Mouse (Mus musculus) hindbrain, embryonic 10.5 days (tissue): ENCODE measurements around the gene Tmem238l. TPM values are rescaled to one million over a fixed set of nuclear protein-coding genes. Genes with fewer than 3 reads are reported as not detected.

Source experiments
- DNase-seq: peaks from one replicate; pipeline ENCODE4 v3.0.0-alpha.2; 2017; ENCODE audit warnings: low spot score
- H3K27ac ChIP-seq: fragments of 300-500 bp; sonication (generic); 2 replicates; pipeline ENCODE4 v1.5.1; 2016; ENCODE audit warnings: mild to moderate bottlenecking, moderate library complexity
- H3K27me3 ChIP-seq: fragments of 300-500 bp; sonication (generic); 2 replicates; pipeline ENCODE4 v1.6.1; 2016; ENCODE audit warnings: mild to moderate bottlenecking; ENCODE audit not compliant: poor library complexity, insufficient read depth, severe bottlenecking
- H3K36me3 ChIP-seq: fragments of 300-500 bp; sonication (generic); 2 replicates; pipeline ENCODE4 v1.6.1; 2016; ENCODE audit warnings: mild to moderate bottlenecking, moderate library complexity
- H3K4me1 ChIP-seq: fragments of 300-500 bp; sonication (generic); replicated peaks from 2 replicates; pipeline ENCODE4 v1.6.1; 2016; ENCODE audit warnings: mild to moderate bottlenecking
- H3K4me3 ChIP-seq: fragments of 300-500 bp; sonication (generic); 2 replicates; pipeline ENCODE4 v1.5.1; 2016; ENCODE audit warnings: mild to moderate bottlenecking, moderate library complexity
- H3K9me3 ChIP-seq: fragments of 300-500 bp; sonication (generic); 2 replicates; pipeline ENCODE4 v1.6.1; 2016; ENCODE audit warnings: mild to moderate bottlenecking, moderate library complexity
- WGBS: fragments of 180-500 bp; shearing (Covaris S2); methylation state at CpG from one replicate; pipeline ENCODE4 v1.1.7; 2016; 5-methylcytosine and 5-hydroxymethylcytosine counted together
- polyA plus RNA-seq: library from polyadenylated mRNA; unstranded; fragments of >200 nt; fragmentation: Nextera tagmentation; extraction: Ambion mirVana; gene quantifications from 2 replicates; pipeline ENCODE4 v1.2.1, GENCODE M21; 2016

The Tmem238l gene
- polyA plus RNA-seq, result not detected in 2 replicates

- Histone ChIP-seq H3K36me3 (no peaks in the 10 kb centered on the region), H3K27me3 (no peaks in the 10 kb centered on the region), H3K9me3 (no peaks in the 10 kb centered on the region), H3K4me1 (no peaks in the 10 kb centered on the region), H3K4me3 (no peak within 1 kb of the TSS), H3K27ac (no peak within 1 kb of the TSS)
- WGBS, result 86% methylated on average over 9 of the region's 9 CpGs
- DNase-seq, result no peak
Observed at GRCm38 (mm10) chr11:66956303-66956702, at the start of gene Tmem238l. Tmem238l (plus strand) TSS chr11:66956638.

DNA sequence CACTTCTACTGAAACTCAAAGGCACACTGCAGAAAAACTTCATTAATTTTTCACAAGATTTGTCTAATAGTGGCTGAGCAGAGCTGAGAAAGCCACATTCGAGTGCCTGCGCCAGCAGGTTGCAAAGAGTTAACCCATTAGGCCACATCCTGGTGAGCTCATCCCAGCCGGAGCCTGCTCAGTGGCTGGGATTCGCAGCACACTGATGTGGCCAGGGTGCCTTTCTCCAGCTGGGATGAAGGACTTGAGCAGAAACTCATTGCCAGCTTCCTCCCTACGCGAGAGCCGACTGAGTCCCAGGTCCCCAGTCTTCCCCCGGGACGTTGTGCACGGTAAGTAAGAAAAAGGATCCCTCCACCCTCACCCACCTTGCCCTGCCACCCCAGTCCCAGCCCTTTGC lies 44.6 kb upstream of the Tmem238l start, which contains the start of gene Pirt:
Gene Pirt, plus strand, starts transcription at position 171 of the 400 bp plus-strand sequence.
- Histone ChIP-seq H3K27me3 (peaks cover 14% of the 10 kb centered on the region; the same call in 1 of the 2 replicates), H3K4me3 (no peak within 1 kb of the TSS), H3K27ac (0 out of 2 replicates have a peak within 1 kb of the TSS, but pooled peaks have one; percentile 17), H3K9me3 (no peaks in the 10 kb centered on the region), H3K4me1 (peaks cover 4% of the 10 kb centered on the region; the same call in 1 of the 2 replicates), H3K36me3 (no peaks in the 10 kb centered on the region)
- no peak for DNase-seq
- WGBS, result 50% methylated on average over 10 of the region's 10 CpGs

GRCm38 (mm10) chr11:66912531-66913458 lies 43.6 kb upstream of the Tmem238l start:
- WGBS, result 59% methylated on average over 17 of the region's 17 CpGs
- Histone ChIP-seq H3K9me3 (no peaks in the 10 kb centered on the region), H3K27ac (0 out of 2 replicates have a peak overlapping the region, but pooled peaks have one; percentile 1), H3K4me1 (peaks cover 4% of the 10 kb centered on the region; the same call in 1 of the 2 replicates), H3K36me3 (no peaks in the 10 kb centered on the region), H3K27me3 (peaks cover 14% of the 10 kb centered on the region; the same call in 1 of the 2 replicates), H3K4me3 (no peak overlapping the region)
- no peak for DNase-seq

- Histone ChIP-seq H3K27me3 (peaks cover 14% of the 10 kb centered on the region; the same call in 1 of the 2 replicates), H3K4me3 (no peak overlapping the region), H3K4me1 (peaks cover 4% of the 10 kb centered on the region; the same call in 1 of the 2 replicates), H3K36me3 (no peaks in the 10 kb centered on the region), H3K27ac (no peak overlapping the region), H3K9me3 (no peaks in the 10 kb centered on the region)
- 35% methylated on average over 3 of the region's 3 CpGs for WGBS
- DNase-seq, result peak; percentile 45
Observed at GRCm38 (mm10) chr11:66914249-66914648, 42.2 kb upstream of the Tmem238l start.

DNA sequence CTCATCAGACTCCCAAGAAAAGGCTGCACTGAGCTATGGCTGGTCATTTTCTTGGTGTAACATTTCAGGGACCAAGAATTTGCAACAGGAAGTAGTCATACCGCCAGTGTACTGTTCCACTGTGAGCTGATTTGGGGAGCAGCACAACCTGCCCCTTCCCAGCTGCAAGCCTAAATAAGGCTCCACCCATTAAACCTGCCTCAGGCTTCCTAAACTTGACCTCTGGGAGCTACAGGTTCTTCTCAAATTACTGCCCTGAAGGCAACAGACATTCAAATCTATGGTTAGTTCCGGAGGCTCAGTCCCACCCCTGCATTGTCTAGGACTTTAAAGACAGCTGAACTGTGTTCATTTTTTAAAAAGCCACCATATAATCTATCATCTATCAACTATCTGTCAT lies 36.4 kb upstream of the Tmem238l start:
- peaks cover 11% of the 10 kb centered on the region; the same call in 1 of the 2 replicates for H3K4me1 ChIP-seq
- H3K27me3 ChIP-seq, result no peaks in the 10 kb centered on the region
- 67% methylated on average over 2 of the region's 2 CpGs for WGBS
- no peaks in the 10 kb centered on the region for H3K36me3 ChIP-seq
- no peak for DNase-seq
- H3K27ac ChIP-seq, result no peak overlapping the region
- no peak overlapping the region for H3K4me3 ChIP-seq
- H3K9me3 ChIP-seq, result no peaks in the 10 kb centered on the region

DNA sequence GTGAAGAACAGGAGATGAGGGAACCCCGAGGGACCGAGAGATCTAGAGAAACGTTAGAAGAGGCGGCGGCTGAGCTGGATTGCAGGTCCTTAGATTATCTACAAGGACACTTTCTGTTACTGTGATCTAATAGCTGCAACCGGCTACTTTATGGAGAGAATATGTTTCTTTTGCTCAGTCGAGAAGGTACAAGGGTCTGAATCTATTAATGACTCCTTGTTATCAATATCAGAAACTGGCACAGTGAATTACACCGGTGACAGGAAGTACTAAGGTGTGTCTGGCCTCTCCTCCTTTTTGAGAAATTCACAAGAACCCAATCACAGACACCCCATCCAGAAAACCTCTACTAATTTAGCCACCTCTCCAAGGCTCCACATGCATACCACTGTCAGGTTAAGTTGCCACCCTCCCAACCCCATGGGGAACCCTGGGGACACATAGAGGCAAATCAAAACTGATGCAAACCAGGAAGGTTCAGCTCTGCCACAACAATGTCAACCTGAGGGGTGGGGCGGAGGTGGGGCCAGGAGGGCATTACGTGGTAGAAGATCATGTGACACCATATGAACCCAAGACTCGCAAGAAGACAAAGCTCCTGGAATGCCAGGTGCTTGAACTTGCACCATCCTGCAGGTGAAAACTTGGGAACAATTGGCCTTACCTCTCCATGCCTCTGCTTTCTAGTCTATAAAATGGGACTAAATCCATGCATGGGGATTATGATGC lies 32.2 kb upstream of the Tmem238l start:
- H3K4me1 ChIP-seq, result peaks cover 11% of the 10 kb centered on the region; the same call in 1 of the 2 replicates
- no peaks in the 10 kb centered on the region for H3K9me3 ChIP-seq
- no peak overlapping the region for H3K4me3 ChIP-seq
- no peaks in the 10 kb centered on the region for H3K36me3 ChIP-seq
- DNase-seq, result no peak
- no peaks in the 10 kb centered on the region for H3K27me3 ChIP-seq
- H3K27ac ChIP-seq, result no peak overlapping the region
- WGBS, result 86% methylated on average over 11 of the region's 11 CpGs

DNA sequence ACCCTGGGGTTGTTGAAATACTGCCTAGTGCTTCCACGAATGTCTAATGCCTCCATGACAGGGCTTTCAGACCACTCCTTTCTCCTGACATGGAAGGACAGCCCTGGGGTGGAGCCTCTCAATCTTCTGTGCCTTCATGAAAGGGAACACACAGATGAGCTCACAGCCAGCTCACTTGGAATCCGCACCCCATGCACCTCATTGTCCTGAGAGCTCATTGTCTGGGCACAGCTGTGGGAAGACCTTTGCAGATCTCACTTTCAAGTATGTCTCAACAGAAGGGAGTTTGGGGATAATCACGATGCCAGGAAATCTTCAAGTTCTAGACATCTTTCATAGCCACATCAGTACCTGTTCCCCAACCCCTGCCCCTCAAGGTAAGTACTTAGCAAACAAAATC lies 28.1 kb upstream of the Tmem238l start:
- no peaks in the 10 kb centered on the region for H3K9me3 ChIP-seq
- no peaks in the 10 kb centered on the region for H3K36me3 ChIP-seq
- no peak for DNase-seq
- no peaks in the 10 kb centered on the region for H3K27me3 ChIP-seq
- 54% methylated on average over 3 of the region's 3 CpGs for WGBS
- H3K4me1 ChIP-seq, result peaks cover under 1% of the 10 kb centered on the region; the same call in 1 of the 2 replicates
- H3K4me3 ChIP-seq, result no peak overlapping the region
- no peak overlapping the region for H3K27ac ChIP-seq

GRCm38 (mm10) chr11:66932827-66933599 lies 23.4 kb upstream of the Tmem238l start:
- H3K36me3 ChIP-seq, result no peaks in the 10 kb centered on the region
- DNase-seq, result no peak

GRCm38 (mm10) chr11:66934428-66935173 lies 21.8 kb upstream of the Tmem238l start:
- 83% methylated on average over 7 of the region's 7 CpGs for WGBS
- no peak for DNase-seq
- H3K27ac ChIP-seq, result no peak overlapping the region
- no peaks in the 10 kb centered on the region for H3K9me3 ChIP-seq
- no peaks in the 10 kb centered on the region for H3K36me3 ChIP-seq
- H3K27me3 ChIP-seq, result no peaks in the 10 kb centered on the region
- H3K4me3 ChIP-seq, result no peak overlapping the region
- H3K4me1 ChIP-seq, result no peaks in the 10 kb centered on the region; the same call in 1 of the 2 replicates

More at GRCm38 (mm10) chr11:66932827-66933599, 23.4 kb upstream of the Tmem238l start:
- Histone ChIP-seq H3K4me1 (no peaks in the 10 kb centered on the region; the same call in 1 of the 2 replicates), H3K27ac (no peak overlapping the region), H3K9me3 (no peaks in the 10 kb centered on the region), H3K4me3 (no peak overlapping the region), H3K27me3 (no peaks in the 10 kb centered on the region)
- WGBS, result 73% methylated on average over 9 of the region's 9 CpGs

DNA sequence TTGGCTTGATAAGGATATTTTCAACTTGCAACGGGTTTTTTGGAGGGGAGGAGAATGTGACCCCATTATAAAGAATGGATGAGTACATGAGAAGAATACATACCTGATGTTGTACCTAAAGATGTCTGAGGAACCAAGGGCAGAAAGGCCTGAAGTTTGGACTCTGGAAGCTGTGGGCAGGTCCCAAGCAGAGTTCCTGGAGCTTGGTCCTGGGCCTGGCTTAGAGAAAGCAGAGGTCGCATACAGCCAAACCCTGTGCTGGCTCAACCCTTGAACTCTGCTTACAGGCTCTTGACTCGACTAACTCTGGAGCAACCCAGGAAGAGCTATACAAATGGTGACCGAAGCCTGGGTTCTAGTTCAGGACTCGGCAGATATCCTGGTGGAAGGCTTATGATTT lies 14.4 kb upstream of the Tmem238l start:
- no peak overlapping the region for H3K27ac ChIP-seq

DNA sequence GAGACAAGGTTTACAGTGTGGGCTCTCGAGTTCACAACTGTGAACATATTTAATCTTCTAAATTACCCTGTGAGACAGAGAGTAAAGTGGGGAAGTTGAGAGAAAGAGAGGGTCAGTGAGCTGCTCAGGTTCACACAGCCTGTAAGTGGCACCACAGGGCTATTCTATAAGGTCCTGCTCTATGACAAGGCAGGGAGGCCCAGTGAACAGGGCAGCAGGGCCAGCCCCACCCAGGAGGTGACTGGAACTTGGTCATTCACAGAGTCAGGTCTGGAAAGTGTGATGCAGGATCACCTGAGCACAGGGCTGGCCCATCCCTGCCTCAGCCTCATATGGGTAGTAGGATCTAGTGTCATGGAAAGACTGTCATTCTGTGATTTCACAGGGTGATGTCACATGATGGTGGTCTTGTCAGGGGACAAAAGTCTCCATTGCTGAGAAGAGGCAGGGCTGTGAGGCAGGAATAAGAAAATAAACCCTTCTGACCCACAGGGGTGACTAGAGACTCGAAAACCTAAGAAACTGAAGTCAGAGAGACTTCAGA lies 11.1 kb upstream of the Tmem238l start:
- no peak for DNase-seq
- Histone ChIP-seq H3K36me3 (no peaks in the 10 kb centered on the region), H3K9me3 (no peaks in the 10 kb centered on the region), H3K4me1 (no peaks in the 10 kb centered on the region), H3K27ac (no peak overlapping the region), H3K4me3 (no peak overlapping the region), H3K27me3 (no peaks in the 10 kb centered on the region)
- WGBS, result 76% methylated on average over 2 of the region's 2 CpGs

More for the DNA sequence above, 14.4 kb upstream of the Tmem238l start:
- H3K36me3 ChIP-seq, result no peaks in the 10 kb centered on the region
- DNase-seq, result no peak
- WGBS, result 93% methylated on average over 5 of the region's 5 CpGs
- no peaks in the 10 kb centered on the region for H3K9me3 ChIP-seq
- no peaks in the 10 kb centered on the region for H3K4me1 ChIP-seq
- no peaks in the 10 kb centered on the region for H3K27me3 ChIP-seq
- H3K4me3 ChIP-seq, result no peak overlapping the region
